Mouse (Mus musculus): ENCODE measurements around the gene Sox9. TPM values are rescaled to one million over a fixed set of nuclear protein-coding genes. Genes with fewer than 3 reads are reported as not detected.

Gene Sox9
- total and polyA plus RNA-seq, 3 experiments: not detected

DNA sequence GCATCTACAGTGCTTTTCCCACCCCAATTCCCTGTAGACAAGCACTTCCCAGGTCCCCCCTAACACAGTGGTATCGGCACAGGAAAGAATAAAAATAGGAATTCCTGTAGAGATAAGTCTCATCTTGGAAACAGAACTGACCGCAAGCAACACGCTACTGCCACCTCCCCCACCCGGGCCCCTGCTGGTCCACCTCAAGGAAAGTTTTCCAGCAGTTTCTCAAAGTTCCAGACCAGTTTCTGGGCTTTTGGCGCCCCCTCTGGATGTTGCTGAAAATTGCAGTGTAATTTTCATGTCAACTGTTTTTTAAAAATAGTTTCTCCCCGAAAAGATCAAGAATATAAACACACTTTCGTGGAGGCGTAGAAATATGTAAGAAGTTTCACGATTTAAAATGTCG lies 2.3 kb upstream of the Sox9 start:
- Histone ChIP-seq H3K79me2 (ENCODE audit: control insufficient read depth, insufficient read depth, low read length, poor library complexity) (no peaks in the 10 kb centered on the region), H3K9ac (ENCODE audit: control insufficient read depth, low read depth, low read length, poor library complexity, severe bottlenecking) (no peak overlapping the region), H3K27ac (ENCODE audit: control insufficient read depth, low read depth, low read length) (no peak overlapping the region), H3K9me3 (replicated peaks; ENCODE audit: insufficient read depth, low read length) (no peaks in the 10 kb centered on the region), H3K4me1 (ENCODE audit: control insufficient read depth in 1 of 2, insufficient read depth in 2 of 2, low read length in 2 of 2) (no peaks in the 10 kb centered on the region), H3K36me3 (ENCODE audit: control insufficient read depth in 1 of 2, insufficient read depth in 2 of 2, low read length in 2 of 2) (no peaks in the 10 kb centered on the region), H3K27me3 (ENCODE audit: control insufficient read depth in 1 of 2, insufficient read depth in 2 of 2, low read length in 2 of 2) (no peaks in the 10 kb centered on the region), H3K4me3 (ENCODE audit: control insufficient read depth in 1 of 2, insufficient read depth in 1 of 2, low read depth in 2 of 2, low read length in 2 of 2) (no peak overlapping the region)
- TF ChIP-seq UBTF (IDR thresholded peaks at IDR 0.05; ENCODE audit: borderline replicate concordance, insufficient read depth, low read depth, low read length): no peak
- TF ChIP-seq ZC3H11A (IDR thresholded peaks at IDR 0.05; ENCODE audit: low read depth, low read length): no peak
- TF ChIP-seq CTCF (IDR thresholded peaks at IDR 0.05 in 2 of 3, conservative IDR thresholded peaks at IDR 0.05 in 1 of 3; ENCODE audit: control insufficient read depth in 1 of 3, insufficient read depth in 1 of 3, low read depth in 2 of 3, low read length in 3 of 3, poor library complexity in 1 of 3, severe bottlenecking in 1 of 3): peak in 1 of 3 experiments; percentile 9; a peak in 1 of 6 replicates
- no peak for TF ChIP-seq TCF12 (IDR thresholded peaks at IDR 0.05; ENCODE audit: low read depth, low read length)
- no peak for TF ChIP-seq JUND (IDR thresholded peaks at IDR 0.05; ENCODE audit: low read depth, low read length)
- TF ChIP-seq ZMIZ1 (IDR thresholded peaks at IDR 0.05; ENCODE audit: low read depth, low read length): no peak
- TF ChIP-seq POLR2A (IDR thresholded peaks at IDR 0.05; ENCODE audit: control insufficient read depth in 1 of 2, insufficient read depth in 1 of 2, low read depth in 1 of 2, low read length in 2 of 2, poor library complexity in 1 of 2): no peak
- TF ChIP-seq E2F4 (IDR thresholded peaks at IDR 0.05; ENCODE audit: borderline replicate concordance, low read depth, low read length): no peak
- no peak for TF ChIP-seq ETS1 (IDR thresholded peaks at IDR 0.05; ENCODE audit: low read depth, low read length)
- no peak for TF ChIP-seq SIN3A (IDR thresholded peaks at IDR 0.05; ENCODE audit: low read length)
- TF ChIP-seq RAD21 (IDR thresholded peaks at IDR 0.05; ENCODE audit: low read depth, low read length): peak; percentile 16
- no peak for TF ChIP-seq GABPA (IDR thresholded peaks at IDR 0.05; ENCODE audit: low read depth, low read length)
- TF ChIP-seq ZKSCAN1 (IDR thresholded peaks at IDR 0.05; ENCODE audit: low read depth, low read length): no peak
- no peak for TF ChIP-seq MAZ (IDR thresholded peaks at IDR 0.05; ENCODE audit: low read depth, low read length)
- no peak for DNase-seq (ENCODE audit: low read depth, low spot score)

- no peaks in the 10 kb centered on the region for H3K9me3 ChIP-seq (replicated peaks; ENCODE audit: insufficient read depth, low read length)
- H3K27ac ChIP-seq (ENCODE audit: control insufficient read depth, low read depth, low read length): no peak overlapping the region
These were observed 1.6 kb upstream of the Sox9 start for GRCm38 (mm10) chr11:112780394-112780920.

More at GRCm38 (mm10) chr11:112780394-112780920, 1.6 kb upstream of the Sox9 start:
- no peak for DNase-seq (ENCODE audit: low read depth, low spot score)
- no peaks in the 10 kb centered on the region for H3K27me3 ChIP-seq (ENCODE audit: control insufficient read depth in 1 of 2, insufficient read depth in 2 of 2, low read length in 2 of 2)
- H3K36me3 ChIP-seq (ENCODE audit: control insufficient read depth in 1 of 2, insufficient read depth in 2 of 2, low read length in 2 of 2): no peaks in the 10 kb centered on the region
- H3K4me3 ChIP-seq (ENCODE audit: control insufficient read depth in 1 of 2, insufficient read depth in 1 of 2, low read depth in 2 of 2, low read length in 2 of 2): no peak overlapping the region
- TF ChIP-seq MAX (IDR thresholded peaks at IDR 0.05; ENCODE audit: low read length) (no peak), CHD2 (IDR thresholded peaks at IDR 0.05; ENCODE audit: low read length) (no peak), TAL1 (IDR thresholded peaks at IDR 0.05; ENCODE audit: low read length) (no peak), MAZ (IDR thresholded peaks at IDR 0.05; ENCODE audit: low read depth, low read length) (no peak), TCF12 (IDR thresholded peaks at IDR 0.05; ENCODE audit: low read depth, low read length) (no peak), MAFK (IDR thresholded peaks at IDR 0.05; ENCODE audit: borderline replicate concordance, low read depth, low read length) (no peak), GABPA (IDR thresholded peaks at IDR 0.05; ENCODE audit: low read depth, low read length) (no peak), MYC (IDR thresholded peaks at IDR 0.05; ENCODE audit: low read depth, low read length) (no peak), E2F4 (IDR thresholded peaks at IDR 0.05; ENCODE audit: borderline replicate concordance, low read depth, low read length) (no peak), ZNF384 (IDR thresholded peaks at IDR 0.05; ENCODE audit: low read depth, low read length) (no peak)
- H3K4me1 ChIP-seq (ENCODE audit: control insufficient read depth in 1 of 2, insufficient read depth in 2 of 2, low read length in 2 of 2): no peaks in the 10 kb centered on the region
- no peaks in the 10 kb centered on the region for H3K79me2 ChIP-seq (ENCODE audit: control insufficient read depth, insufficient read depth, low read length, poor library complexity)
- H3K9ac ChIP-seq (ENCODE audit: control insufficient read depth, low read depth, low read length, poor library complexity, severe bottlenecking): no peak overlapping the region
